Mouse (Mus musculus) mature B cell (primary cell): ENCODE data around the gene Inpp1.
"Not testable (repeated sequence)": the region's sequence is repeated elsewhere in the genome, so short reads cannot be mapped to it uniquely, and the experiment has no call there.

Experiments used
- in situ Hi-C: fragments of 300-500 bp; cut with MboI; formaldehyde crosslinking; loops from 2 replicates; pipeline ENCODE4 v1.14.3; 2019

The Inpp1 gene

GRCm38 (mm10) chr1:52816910-52817812 is at the start of gene Inpp1:
TSS of gene Inpp1 (minus strand) at chr1:52817688.
- in situ Hi-C loops, result no loop called here

- in situ Hi-C loops, result no loop called here
These were observed 48.5 kb upstream of the Inpp1 start for GRCm38 (mm10) chr1:52866007-52866406.

- in situ Hi-C loops, result no loop called here
These were observed 46.7 kb upstream of the Inpp1 start for GRCm38 (mm10) chr1:52864220-52864619.

- in situ Hi-C loops, result no loop called here
These were observed 38.6 kb upstream of the Inpp1 start for GRCm38 (mm10) chr1:52855904-52856601.

GRCm38 (mm10) chr1:52854029-52854428 is 36.5 kb upstream of the Inpp1 start:
- in situ Hi-C loops, result not testable (repeated sequence)

GRCm38 (mm10) chr1:52849422-52849821 is 31.9 kb upstream of the Inpp1 start:
- in situ Hi-C loops, result loop anchor here (25.0 kb wide), 1 partner anchor 212 kb away; the partner anchor contains the start of gene Nemp2

GRCm38 (mm10) chr1:52846556-52846955 is 29.1 kb upstream of the Inpp1 start:
- in situ Hi-C loops, result loop anchor here (25.0 kb wide), 1 partner anchor 209 kb away; the partner anchor contains the start of gene Nemp2

GRCm38 (mm10) chr1:52844782-52845665 is 27.5 kb upstream of the Inpp1 start, which contains the start of gene Hibch:
TSS of gene Hibch (plus strand) at chr1:52844929.
- in situ Hi-C loops, result loop anchor here (25.0 kb wide), 1 partner anchor 208 kb away; the partner anchor contains the start of gene Nemp2

- in situ Hi-C loops, result loop anchor here (25.0 kb wide), 1 partner anchor 207 kb away; the partner anchor contains the start of gene Nemp2
These were observed 26.9 kb upstream of the Inpp1 start for GRCm38 (mm10) chr1:52844354-52844753.

GRCm38 (mm10) chr1:52839099-52839498 is 21.6 kb upstream of the Inpp1 start:
- in situ Hi-C loops, result loop anchor here (25.0 kb wide), 1 partner anchor 202 kb away; the partner anchor contains the start of gene Nemp2

GRCm38 (mm10) chr1:52817813-52818147 is 292 bp upstream of the Inpp1 start:
- in situ Hi-C loops, result no loop called here

- in situ Hi-C loops, result no loop called here
These were observed 1.1 kb downstream of the Inpp1 start for GRCm38 (mm10) chr1:52816232-52816891.

GRCm38 (mm10) chr1:52808456-52808855 is 9.0 kb downstream of the Inpp1 start:
- in situ Hi-C loops, result no loop called here

- in situ Hi-C loops, result no loop called here
These were observed 12.4 kb downstream of the Inpp1 start for GRCm38 (mm10) chr1:52805041-52805440.

- in situ Hi-C loops, result no loop called here
These were observed 15.0 kb downstream of the Inpp1 start for GRCm38 (mm10) chr1:52802406-52802975.

- in situ Hi-C loops, result no loop called here
These were observed 15.8 kb downstream of the Inpp1 start for GRCm38 (mm10) chr1:52801651-52802050.

GRCm38 (mm10) chr1:52800340-52800740 is 17.1 kb downstream of the Inpp1 start:
- in situ Hi-C loops, result no loop called here

- in situ Hi-C loops, result no loop called here
These were observed 17.7 kb downstream of the Inpp1 start for GRCm38 (mm10) chr1:52799772-52800171.

- in situ Hi-C loops, result no loop called here
These were observed 18.3 kb downstream of the Inpp1 start for GRCm38 (mm10) chr1:52799056-52799726.

- in situ Hi-C loops, result no loop called here
These were observed 21.6 kb downstream of the Inpp1 start for GRCm38 (mm10) chr1:52795927-52796326.
